Mouse (Mus musculus): ENCODE measurements around the gene Acad8. TPM values are rescaled to one million over a fixed set of nuclear protein-coding genes. Genes with fewer than 3 reads are reported as not detected.

Gene Acad8
- 34.1 and 39.0 TPM in 2 replicates for polyA plus RNA-seq (2016; fragmentation: Nextera tagmentation; extraction: Ambion mirVana)

DNA sequence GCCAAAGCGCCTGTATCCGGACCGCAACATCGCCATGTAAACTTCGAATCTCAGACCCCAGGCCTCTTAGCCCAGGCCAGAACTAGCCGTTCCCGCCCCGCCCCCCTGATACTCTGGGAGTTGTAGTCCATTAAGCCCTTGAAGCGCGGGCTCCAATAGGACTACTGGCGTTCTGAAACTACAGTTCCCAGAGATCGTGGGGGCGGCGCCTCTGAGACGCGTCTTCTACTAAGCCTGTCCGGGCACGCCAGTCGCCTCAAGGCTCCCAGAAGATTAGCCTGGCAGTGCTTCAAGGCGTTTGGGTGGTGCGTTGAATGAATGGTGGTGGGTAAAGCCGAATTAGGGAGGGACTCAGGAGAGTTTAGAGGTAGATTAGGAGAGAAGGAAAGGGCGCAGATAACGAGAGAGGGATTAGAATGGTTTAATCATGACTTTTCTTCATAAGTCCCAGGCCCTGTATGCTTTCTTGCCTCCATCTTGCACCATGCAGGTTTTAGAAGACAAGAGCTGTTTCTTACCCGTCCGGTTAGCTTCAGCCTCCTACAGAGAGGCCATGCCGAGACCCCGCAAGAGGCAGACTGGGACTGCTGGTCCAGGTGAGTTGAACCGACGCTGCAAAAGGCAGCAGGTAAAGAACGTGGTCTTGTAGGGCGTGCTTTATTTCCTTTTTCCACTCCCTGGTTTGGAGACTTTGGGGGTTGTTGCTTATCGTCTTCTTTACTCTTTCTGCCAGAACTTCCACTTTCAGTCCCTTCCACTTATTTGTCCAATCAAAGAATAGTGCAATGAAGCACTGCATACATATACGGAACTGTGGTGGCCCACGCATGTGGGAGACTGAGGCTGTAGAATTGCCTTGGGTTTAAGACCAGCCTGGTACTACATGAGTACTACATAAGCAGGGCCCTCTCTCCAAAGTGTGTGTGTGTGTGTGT, at the start of gene Acad8, which contains the start of gene Thyn1:
TSS of gene Acad8 (minus strand) at position 106 of the 935 bp plus-strand sequence.
TSS of gene Thyn1 (plus strand) at position 250 of the 935 bp plus-strand sequence.
- Histone ChIP-seq H3K4me2 (replicated peaks) (peak within 1 kb of the TSS; percentile 79), H3K27me3 (replicated peaks) (no peaks in the 10 kb centered on the region), H3K27ac (no peak within 1 kb of the TSS), H3K4me1 (peaks cover 20% of the 10 kb centered on the region), H3K9ac (peak within 1 kb of the TSS; percentile 69), H3K36me3 (peaks cover 12% of the 10 kb centered on the region), H3K4me3 (peak within 1 kb of the TSS; percentile 58), H3K9me3 (no peaks in the 10 kb centered on the region)
- peak; percentile 100 for ATAC-seq (ENCODE audit: low FRiP score, low read depth)
- WGBS = 2% methylated on average over 35 of the region's 35 CpGs

DNA sequence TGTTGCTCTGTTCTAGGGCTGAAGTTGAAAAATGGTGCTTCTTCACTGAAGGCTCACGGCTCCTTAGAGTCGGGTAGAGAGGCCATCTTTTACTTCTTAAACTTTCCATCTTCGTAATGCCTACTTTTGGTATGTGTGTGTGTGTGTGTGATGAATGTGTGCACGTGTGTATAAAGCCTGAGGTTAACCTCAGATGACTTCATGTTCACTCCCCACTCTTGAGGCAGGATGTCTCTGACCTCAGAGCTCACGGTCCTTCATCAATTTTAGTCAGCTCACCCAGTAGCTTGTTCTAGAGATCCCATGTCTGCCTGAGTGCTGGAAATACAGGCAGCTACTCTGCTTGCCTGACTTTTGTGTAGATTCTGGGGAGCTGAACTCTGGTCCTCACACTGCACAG, 44.5 kb upstream of the Acad8 start:
- H3K36me3 ChIP-seq = peaks cover 81% of the 10 kb centered on the region
- 90% methylated on average over 5 of the region's 5 CpGs for WGBS
- no peak overlapping the region for H3K27ac ChIP-seq
- no peak for ATAC-seq (ENCODE audit: low FRiP score, low read depth)
- no peaks in the 10 kb centered on the region for H3K27me3 ChIP-seq (replicated peaks)
- no peaks in the 10 kb centered on the region for H3K4me1 ChIP-seq
- H3K9ac ChIP-seq = no peak overlapping the region
- no peaks in the 10 kb centered on the region for H3K9me3 ChIP-seq
- no peak overlapping the region for H3K4me2 ChIP-seq (replicated peaks)
- no peak overlapping the region for H3K4me3 ChIP-seq

DNA sequence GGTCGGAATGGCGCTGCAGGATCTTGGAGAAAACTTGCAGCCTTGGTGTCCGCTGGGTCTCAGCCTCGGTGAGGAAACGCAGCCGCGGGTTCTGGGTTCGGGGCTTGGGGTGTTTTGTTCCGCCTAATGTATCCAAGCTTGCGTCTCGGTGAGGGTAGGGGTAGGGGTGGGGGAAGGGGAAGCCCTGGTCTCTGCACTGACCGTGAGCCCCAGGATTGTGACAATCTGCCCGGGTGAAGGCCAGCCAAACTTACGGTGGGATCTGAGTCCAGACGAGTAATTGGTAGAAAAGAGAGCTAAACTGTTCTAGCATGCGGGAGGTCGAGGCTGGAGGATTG, 31.4 kb upstream of the Acad8 start:
- peak overlapping the region; percentile 86 for H3K9ac ChIP-seq
- no peaks in the 10 kb centered on the region for H3K27me3 ChIP-seq (replicated peaks)
- peak; percentile 19; the same call in 1 of the 2 replicates for ATAC-seq (ENCODE audit: low FRiP score, low read depth)
- peaks cover 4% of the 10 kb centered on the region; the same call in 1 of the 2 replicates for H3K36me3 ChIP-seq
- no peaks in the 10 kb centered on the region for H3K9me3 ChIP-seq
- peak overlapping the region; percentile 5; the same call in 1 of the 2 replicates for H3K27ac ChIP-seq
- under 1% methylated on average over 17 of the region's 17 CpGs for WGBS
- H3K4me1 ChIP-seq = peaks cover 44% of the 10 kb centered on the region
- H3K4me2 ChIP-seq (replicated peaks) = peak overlapping the region; percentile 87
- peak overlapping the region; percentile 95 for H3K4me3 ChIP-seq

DNA sequence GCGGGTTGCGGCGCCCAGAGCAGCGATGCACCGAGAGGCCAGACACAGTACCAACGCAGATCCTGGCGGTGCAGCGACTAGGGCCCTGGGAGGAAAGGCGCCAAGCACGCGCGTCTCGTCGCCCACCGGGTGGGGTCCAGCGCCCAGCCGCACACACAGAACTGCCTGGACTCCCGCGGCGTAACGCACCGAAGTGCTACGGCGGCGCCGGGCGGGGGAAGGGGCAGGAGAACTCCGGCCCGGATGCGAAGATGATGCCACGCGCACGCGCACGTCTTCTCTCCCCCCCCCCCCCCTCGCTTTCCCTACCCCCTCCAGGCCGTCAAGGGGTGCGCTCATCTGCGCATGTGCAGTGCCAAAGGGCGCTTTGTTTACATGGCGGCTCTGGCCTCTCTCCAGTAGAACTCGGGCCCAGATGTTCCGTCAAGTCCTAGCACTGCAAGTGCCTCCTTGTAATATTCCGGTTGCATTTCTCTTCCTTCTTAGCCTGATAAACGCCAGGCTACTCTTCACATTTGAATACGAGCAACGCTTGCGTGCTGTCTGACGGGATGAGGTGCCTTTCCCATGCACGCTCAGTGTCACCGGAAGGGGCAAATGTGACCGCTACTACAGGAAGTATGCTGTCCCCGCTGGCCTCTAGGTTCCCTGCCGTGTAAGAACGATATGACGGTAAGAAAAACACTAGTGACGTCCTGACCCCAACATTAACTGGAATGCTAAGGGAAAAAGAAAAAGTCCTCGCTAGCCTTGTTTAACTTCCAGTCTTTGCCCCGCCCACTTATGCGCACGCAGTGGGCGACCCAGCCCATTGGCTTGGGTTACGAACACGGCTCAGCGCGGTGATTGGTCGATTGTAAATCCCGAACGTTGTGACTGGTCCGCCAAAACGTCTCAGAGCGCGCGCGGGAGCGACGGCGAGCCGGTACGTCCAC, 30.7 kb upstream of the Acad8 start, which contains the start of the genes Vps26b and Ncapd3:
TSS of gene Vps26b (minus strand) at position 238 of the 935 bp plus-strand sequence.
TSS of gene Ncapd3 (plus strand) at position 348 of the 935 bp plus-strand sequence.
- WGBS = under 1% methylated on average over 78 of the region's 80 CpGs
- H3K4me1 ChIP-seq = peaks cover 44% of the 10 kb centered on the region

DNA sequence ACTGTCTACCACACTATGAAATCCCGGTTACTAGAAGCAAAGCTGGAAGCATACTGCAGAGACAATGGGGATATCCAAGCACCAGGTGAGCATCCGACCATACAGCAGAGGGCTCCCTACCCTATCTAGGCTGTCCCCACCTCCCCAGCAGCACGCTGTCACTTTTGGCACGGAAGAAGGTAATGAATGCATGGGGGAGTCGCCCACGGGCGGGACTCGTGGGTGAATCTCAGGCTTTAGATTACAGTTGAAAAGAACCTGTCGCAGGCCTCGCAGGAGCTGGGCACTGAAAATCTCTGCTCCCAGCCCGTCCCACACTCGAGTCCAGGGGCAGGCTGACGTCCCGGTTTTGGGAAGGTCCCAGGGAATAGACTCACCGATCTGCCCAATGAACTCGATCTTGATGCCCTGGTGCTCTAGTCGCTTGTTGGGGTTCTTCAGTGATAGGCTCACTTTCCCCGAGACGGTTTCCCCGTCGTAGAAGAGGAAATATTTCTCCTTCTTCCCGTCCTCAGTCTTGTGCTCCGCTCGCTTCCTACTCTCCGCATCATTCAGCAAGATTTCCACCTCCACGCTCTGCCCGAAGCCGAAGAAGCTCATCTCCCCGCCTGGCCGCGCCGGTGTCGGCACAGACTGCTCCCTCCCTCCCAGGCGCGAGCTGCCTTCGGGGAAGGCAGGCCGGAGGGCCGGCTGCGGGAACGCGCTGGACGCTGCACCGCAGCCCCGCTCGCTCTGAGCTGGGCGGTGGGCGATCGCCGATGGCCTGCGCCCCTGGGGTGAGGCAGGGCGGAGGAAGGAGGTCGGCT, 29.9 kb upstream of the Acad8 start:
- peak overlapping the region; percentile 86 for H3K9ac ChIP-seq
- H3K9me3 ChIP-seq = no peaks in the 10 kb centered on the region
- H3K4me1 ChIP-seq = peaks cover 44% of the 10 kb centered on the region
- peak overlapping the region; percentile 95 for H3K4me3 ChIP-seq
- H3K36me3 ChIP-seq = peaks cover 4% of the 10 kb centered on the region; the same call in 1 of the 2 replicates
- ATAC-seq (ENCODE audit: low FRiP score, low read depth) = peak; percentile 23
- under 1% methylated on average over 52 of the region's 52 CpGs for WGBS
- H3K27ac ChIP-seq = peak overlapping the region; percentile 75
- no peaks in the 10 kb centered on the region for H3K27me3 ChIP-seq (replicated peaks)
- H3K4me2 ChIP-seq (replicated peaks) = peak overlapping the region; percentile 87

More for the DNA sequence above, 30.7 kb upstream of the Acad8 start, which contains the start of the genes Vps26b and Ncapd3:
- Histone ChIP-seq H3K36me3 (peaks cover 4% of the 10 kb centered on the region; the same call in 1 of the 2 replicates), H3K9ac (peak within 1 kb of the TSS; percentile 86), H3K9me3 (no peaks in the 10 kb centered on the region), H3K4me3 (peak within 1 kb of the TSS; percentile 95), H3K27me3 (replicated peaks) (no peaks in the 10 kb centered on the region), H3K27ac (peak within 1 kb of the TSS; percentile 75), H3K4me2 (replicated peaks) (peak within 1 kb of the TSS; percentile 87)
- peak; percentile 95 for ATAC-seq (ENCODE audit: low FRiP score, low read depth)

DNA sequence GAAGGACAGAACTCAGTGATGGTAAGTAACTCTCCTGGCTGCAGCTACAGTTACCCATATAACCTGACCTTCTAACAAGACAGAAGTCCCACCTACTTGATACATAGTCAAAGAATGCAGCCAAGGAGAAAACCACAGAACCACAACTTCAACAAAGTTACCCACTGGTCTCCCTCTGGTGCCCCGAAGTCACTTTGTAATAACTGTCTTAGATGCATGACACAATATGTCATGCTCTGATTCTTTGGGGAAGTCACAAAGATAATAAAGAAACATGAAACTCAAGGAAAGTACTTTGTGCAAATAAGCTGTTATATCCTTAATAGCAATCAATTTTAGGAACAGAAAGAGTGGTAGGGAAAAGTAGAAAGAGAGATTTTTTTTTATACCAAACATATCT, 27.3 kb upstream of the Acad8 start:
- ATAC-seq (ENCODE audit: low FRiP score, low read depth) = no peak

DNA sequence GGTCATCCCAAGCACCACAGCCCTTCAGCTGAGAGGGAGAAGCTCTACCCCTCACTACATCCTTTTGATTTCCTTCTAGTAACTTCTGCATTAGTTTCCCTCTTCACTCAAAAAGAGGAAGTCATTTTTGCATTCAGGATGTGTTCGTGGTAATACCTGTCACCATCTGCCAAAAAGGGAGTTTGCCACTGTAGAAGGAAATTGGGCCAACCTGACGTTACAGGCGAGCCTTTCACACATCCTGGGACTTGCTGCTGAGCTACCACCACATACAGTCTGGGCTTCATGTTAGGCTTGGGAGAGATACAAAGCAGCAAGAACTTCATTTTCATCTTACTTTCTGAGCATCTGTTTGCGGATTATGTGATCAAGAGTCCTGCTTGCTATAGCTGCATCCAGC, 24.3 kb upstream of the Acad8 start:
- Histone ChIP-seq H3K4me3 (no peak overlapping the region), H3K27ac (no peak overlapping the region), H3K27me3 (replicated peaks) (no peaks in the 10 kb centered on the region), H3K36me3 (peaks cover 13% of the 10 kb centered on the region; the same call in 1 of the 2 replicates), H3K9me3 (no peaks in the 10 kb centered on the region), H3K4me2 (replicated peaks) (no peak overlapping the region), H3K9ac (no peak overlapping the region), H3K4me1 (peaks cover 24% of the 10 kb centered on the region)
- no peak for ATAC-seq (ENCODE audit: low FRiP score, low read depth)
- 91% methylated on average over 4 of the region's 4 CpGs for WGBS

More for the DNA sequence above, 27.3 kb upstream of the Acad8 start:
- 83% methylated on average over 1 of the region's 1 CpGs for WGBS
- H3K4me3 ChIP-seq = no peak overlapping the region
- H3K4me2 ChIP-seq (replicated peaks) = peak overlapping the region; percentile 87; the same call in 1 of the 2 replicates
- H3K9me3 ChIP-seq = no peaks in the 10 kb centered on the region
- H3K4me1 ChIP-seq = peaks cover 36% of the 10 kb centered on the region
- H3K27ac ChIP-seq = no peak overlapping the region
- H3K9ac ChIP-seq = no peak overlapping the region
- no peaks in the 10 kb centered on the region for H3K27me3 ChIP-seq (replicated peaks)
- peaks cover 4% of the 10 kb centered on the region; the same call in 1 of the 2 replicates for H3K36me3 ChIP-seq

DNA sequence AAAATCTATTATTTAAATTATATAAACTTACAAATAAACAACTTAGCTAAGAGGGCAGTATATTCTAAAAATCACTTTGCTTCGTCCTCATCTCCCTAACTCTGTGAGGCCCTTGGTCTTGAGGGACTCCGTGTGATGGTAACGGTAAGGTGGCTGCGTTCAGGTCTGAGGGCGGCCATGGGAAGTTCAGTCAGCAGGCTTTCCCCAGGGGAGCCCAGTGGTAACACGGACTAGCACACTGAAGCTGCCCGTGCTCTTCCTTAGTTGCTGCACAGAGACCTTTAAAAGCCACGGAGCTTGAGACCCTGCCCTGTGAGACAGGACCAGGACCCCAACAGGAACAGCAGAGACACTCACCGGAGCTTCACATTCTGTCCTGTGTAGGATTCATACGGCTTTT, 19.6 kb upstream of the Acad8 start:
- no peaks in the 10 kb centered on the region for H3K4me1 ChIP-seq
- no peaks in the 10 kb centered on the region for H3K27me3 ChIP-seq (replicated peaks)
- no peak overlapping the region for H3K27ac ChIP-seq
- H3K4me2 ChIP-seq (replicated peaks) = no peak overlapping the region
- H3K36me3 ChIP-seq = peaks cover 44% of the 10 kb centered on the region
- no peak overlapping the region for H3K4me3 ChIP-seq
- H3K9me3 ChIP-seq = no peaks in the 10 kb centered on the region
- H3K9ac ChIP-seq = no peak overlapping the region
- 95% methylated on average over 10 of the region's 10 CpGs for WGBS
- no peak for ATAC-seq (ENCODE audit: low FRiP score, low read depth)

DNA sequence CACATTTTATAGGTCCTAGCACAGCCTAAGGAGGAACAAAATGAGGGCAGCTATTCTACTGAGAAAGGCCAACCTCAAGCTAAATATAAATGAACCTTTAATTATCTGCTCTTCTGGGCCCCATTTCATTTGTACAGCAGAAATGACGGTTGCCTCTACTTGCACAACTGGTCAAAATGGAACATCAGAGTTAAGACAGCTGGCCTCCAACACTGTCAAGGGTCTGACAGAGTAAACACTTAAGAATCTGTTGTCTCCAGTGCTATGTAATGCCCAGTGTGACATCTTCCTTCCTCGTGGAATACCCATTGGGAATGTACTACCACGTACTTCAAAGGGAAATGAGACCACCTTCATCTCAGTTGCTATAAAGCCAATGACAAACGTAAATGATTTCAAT, 12.2 kb upstream of the Acad8 start:
- WGBS = 92% methylated on average over 4 of the region's 4 CpGs

DNA sequence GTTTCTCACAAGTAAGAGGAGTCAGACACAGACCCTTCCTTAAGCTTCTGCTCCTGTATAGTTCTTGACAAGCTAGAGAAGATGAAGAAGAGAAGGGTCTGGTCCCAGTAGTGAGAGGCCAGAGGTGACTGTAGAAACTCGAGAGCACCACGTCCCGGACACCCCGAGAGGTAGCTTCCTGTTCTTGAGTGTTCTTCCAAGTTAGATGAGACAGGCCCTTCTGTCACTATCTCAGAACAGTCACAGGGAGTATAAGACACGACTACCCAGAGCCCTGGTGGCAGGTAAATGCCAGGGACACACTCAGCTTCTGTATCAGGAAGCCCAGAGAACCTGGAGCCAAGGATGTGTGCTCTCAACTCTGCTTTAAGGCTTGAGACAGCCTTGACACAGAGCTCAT, 9.9 kb upstream of the Acad8 start:
- H3K4me3 ChIP-seq = no peak overlapping the region
- no peak for ATAC-seq (ENCODE audit: low FRiP score, low read depth)
- WGBS = 90% methylated on average over 5 of the region's 5 CpGs
- H3K9ac ChIP-seq = no peak overlapping the region
- H3K27ac ChIP-seq = no peak overlapping the region
- H3K4me2 ChIP-seq (replicated peaks) = no peak overlapping the region
- H3K36me3 ChIP-seq = peaks cover 97% of the 10 kb centered on the region
- H3K27me3 ChIP-seq (replicated peaks) = no peaks in the 10 kb centered on the region
- no peaks in the 10 kb centered on the region for H3K9me3 ChIP-seq
- H3K4me1 ChIP-seq = no peaks in the 10 kb centered on the region

More for the DNA sequence above, 12.2 kb upstream of the Acad8 start:
- ATAC-seq (ENCODE audit: low FRiP score, low read depth) = no peak
- Histone ChIP-seq H3K4me3 (no peak overlapping the region), H3K9me3 (no peaks in the 10 kb centered on the region), H3K27me3 (replicated peaks) (no peaks in the 10 kb centered on the region), H3K4me2 (replicated peaks) (no peak overlapping the region), H3K36me3 (peaks cover 92% of the 10 kb centered on the region), H3K27ac (no peak overlapping the region), H3K4me1 (no peaks in the 10 kb centered on the region), H3K9ac (no peak overlapping the region)

DNA sequence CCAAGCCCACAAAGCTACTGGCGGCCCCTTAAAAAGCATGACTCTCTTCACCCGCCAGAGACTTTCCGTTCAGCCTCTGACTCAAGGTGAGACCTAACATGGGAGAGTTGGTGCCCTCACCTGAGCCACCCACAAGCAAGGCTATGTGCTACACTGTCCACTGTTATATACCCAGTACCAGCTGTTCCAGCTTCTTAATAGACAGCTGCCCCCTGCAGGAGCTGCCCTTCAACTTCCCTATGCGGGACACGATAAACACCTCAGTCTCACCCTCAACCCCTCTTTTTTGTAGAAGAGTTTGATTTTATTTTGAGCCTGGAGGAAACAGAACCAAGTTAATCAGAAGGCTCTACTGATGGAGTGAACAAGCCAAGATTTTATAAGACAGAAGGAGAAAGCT, 7.5 kb upstream of the Acad8 start:
- WGBS = 94% methylated on average over 5 of the region's 5 CpGs
- H3K9ac ChIP-seq = no peak overlapping the region
- no peak overlapping the region for H3K4me2 ChIP-seq (replicated peaks)
- no peak overlapping the region for H3K4me3 ChIP-seq
- no peaks in the 10 kb centered on the region for H3K9me3 ChIP-seq
- H3K27me3 ChIP-seq (replicated peaks) = no peaks in the 10 kb centered on the region
- H3K27ac ChIP-seq = no peak overlapping the region
- ATAC-seq (ENCODE audit: low FRiP score, low read depth) = no peak
- no peaks in the 10 kb centered on the region for H3K4me1 ChIP-seq
- H3K36me3 ChIP-seq = peaks cover 82% of the 10 kb centered on the region

All from neural tube, embryonic 12.5 days (tissue).